Mouse (Mus musculus): ENCODE measurements around the gene Gramd4.

GRCm38 (mm10) chr15:86029981-86030380, 27.5 kb upstream of the Gramd4 start:
- TF ChIP-seq CTCF (IDR thresholded peaks at IDR 0.05; ENCODE audit: control insufficient read depth, insufficient read depth, low read length) (no peak), POLR2A (IDR thresholded peaks at IDR 0.05; ENCODE audit: borderline replicate concordance, control insufficient read depth, low read depth, low read length) (no peak)
